Mouse (Mus musculus): ENCODE measurements around the gene Por.

The Por gene

DNA sequence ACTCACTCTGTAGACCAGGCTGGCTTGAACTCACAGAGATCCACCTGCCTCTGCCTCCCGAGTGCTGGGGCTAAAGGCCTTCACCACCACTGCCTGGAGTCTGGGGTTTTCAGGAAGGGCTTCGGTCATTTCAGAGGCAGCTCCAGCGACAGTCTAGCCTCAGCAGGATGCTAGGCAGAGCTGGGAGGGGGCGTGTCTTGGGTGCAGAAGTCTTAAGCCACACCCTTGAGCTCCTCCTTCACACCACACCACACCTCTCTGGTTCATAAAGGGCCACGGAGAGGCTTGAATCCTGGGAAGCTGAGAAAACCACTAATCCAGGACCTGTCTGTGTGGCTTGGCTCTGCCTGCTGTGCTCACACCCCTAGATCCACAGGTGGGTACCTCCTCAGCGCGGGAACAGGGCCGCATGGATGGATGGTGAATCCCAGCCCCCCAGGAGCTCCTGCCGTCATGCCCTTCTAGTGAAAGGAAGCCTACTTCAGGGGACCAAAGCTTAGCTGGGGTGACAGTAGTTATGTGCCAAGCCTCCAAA is at the start of gene Por:
Gene Por (plus strand): TSS at position 293 of the 535 bp plus-strand sequence.
- no peak for DNase-seq (ENCODE audit: low spot score)

DNA sequence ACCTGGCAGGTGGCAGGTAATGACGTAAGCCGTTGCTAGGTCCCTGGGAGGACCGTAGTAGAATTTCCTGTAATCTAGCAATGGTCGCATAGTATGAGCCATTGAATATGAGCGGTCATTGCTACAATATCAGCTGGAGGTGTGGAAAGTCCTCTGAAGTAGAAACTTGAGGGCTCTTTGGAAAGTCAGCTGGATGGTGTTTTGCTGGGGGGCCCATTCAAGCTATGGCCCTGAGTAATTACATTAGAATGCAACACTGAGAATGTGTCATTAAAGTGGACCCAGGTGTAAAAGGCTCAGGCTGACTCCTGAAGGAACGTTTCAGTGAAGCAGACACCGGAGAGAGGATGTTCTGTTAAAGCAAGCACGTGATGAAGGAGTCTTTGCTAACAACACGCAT is 49.3 kb upstream of the Por start:
- DNase-seq (ENCODE audit: low spot score): no peak

- no peak for DNase-seq (ENCODE audit: low spot score)
Observed at GRCm38 (mm10) chr5:135621725-135622124, 48.1 kb upstream of the Por start.

DNA sequence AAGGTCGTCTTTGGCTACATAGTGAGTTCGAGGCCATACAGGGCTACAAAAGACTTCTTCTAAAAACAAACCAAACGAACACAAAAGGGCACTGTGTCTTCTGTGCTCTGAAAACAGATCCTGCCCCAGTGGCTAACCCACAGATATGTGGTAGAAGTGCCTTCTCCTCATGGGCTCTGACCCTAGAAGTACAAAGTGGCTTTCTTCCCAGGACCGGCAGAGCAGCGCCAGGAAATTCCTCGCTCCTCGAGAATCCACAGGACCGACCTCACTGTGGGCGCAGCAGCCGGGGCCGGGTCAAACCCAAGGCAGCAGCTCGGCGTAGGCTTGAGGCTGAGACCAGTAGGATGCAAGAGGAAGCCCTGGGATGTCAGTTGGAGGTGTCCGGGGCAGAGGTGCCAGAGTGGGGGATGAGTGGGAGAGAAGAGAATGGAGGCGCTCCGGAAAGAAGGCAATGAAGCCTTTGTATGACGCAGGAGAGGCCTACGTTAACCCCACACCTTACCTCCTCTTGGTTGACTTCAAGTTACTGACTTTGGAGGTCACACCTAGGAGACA is 46.7 kb upstream of the Por start:
- DNase-seq (ENCODE audit: low spot score): no peak

DNA sequence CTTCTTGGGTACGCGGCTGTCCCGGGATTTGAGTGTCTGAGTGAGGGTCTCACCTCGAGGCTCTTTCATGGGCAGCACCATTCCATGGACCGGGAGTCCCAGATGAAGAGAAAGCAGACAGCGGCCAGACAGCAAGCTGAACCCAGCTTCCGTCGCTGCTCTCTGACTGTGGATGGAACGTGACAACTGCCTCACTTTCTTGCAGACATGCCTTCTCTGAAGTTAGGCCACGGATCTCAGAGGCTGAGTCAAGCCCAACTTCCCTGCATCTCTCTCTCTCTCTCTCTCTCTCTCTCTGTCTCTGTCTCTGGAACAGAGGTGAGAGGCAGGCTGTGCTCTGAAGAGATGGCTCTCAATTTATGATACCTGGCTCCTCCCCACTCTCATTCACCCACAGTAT is 40.9 kb upstream of the Por start:
- DNase-seq (ENCODE audit: low spot score): no peak

DNA sequence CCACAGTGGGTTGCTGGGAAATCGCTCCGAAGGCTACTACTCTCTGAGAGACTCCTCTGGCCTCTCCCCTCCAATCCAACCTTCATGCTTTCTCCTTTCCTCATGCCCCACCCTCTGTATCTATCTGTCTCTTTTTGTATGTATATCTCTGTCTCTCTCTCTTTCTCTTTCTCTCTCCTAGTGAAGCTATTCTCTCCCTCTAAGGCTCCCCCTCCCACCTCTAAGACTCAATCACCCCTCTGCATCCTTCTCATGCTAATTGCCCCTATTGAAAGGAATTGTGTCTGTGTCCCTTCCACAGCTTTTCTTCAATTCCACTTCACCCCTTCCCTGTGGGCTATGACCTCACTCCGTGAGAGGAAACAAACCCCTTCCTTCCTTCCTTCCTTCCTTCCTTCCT is 40.4 kb upstream of the Por start:
- no peak for DNase-seq (ENCODE audit: low spot score)

- no peak for DNase-seq (ENCODE audit: low spot score)
Observed at GRCm38 (mm10) chr5:135630598-135630997, 39.2 kb upstream of the Por start.

DNA sequence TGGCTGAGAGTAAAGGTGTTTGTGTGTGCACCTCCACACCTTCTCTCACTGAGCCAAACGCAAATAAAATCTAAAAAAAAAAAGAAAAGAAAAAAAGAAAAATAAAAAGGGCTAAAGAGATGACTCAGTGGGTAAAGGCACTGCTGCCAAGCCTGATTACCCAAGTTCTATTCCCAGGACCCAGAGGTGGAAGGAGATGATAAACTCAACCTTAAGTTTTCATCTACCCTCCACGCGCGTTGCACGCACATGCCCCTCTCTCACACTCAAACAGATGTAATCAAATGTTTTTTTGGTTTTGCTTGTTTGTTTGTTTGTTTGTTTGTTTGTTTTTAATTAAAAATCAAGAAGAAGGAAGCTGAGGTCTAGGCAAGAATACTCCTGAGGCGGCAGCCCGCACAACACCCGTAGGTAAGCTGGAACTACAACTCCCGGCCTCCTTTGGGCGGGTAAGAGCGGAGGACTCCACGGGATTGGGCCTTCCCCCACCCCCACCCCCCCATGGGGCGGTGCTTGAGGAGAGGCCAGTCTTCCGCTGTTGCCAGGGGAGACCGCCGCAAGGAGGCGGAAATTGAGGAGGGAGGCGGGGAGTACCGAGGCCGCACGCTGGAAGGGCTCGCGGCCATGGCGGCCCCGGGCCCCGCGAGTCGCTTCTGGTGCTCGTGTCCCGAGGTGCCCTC is 37.6 kb upstream of the Por start, which contains the start of gene Rhbdd2:
Gene Rhbdd2 (plus strand): TSS at position 502 of the 680 bp plus-strand sequence.
- DNase-seq (ENCODE audit: low spot score): peak; percentile 96

DNA sequence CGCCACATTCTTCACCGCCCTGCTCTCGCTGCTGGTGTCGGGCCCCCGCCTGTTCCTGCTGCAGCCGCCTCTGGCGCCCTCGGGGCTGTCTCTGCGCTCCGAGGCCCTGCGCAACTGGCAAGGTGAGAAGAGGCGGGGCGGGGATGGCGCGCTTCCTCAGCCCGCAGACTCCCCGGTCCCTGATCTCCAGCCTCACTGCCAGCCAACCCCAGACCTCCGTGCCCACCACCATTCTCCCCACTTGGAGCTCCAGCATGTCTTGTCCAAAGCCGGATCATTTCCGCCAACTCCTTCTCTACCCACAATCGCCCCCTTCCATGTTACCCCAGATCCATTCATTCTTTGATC is 37.1 kb upstream of the Por start:
- no peak for DNase-seq (ENCODE audit: low spot score)

GRCm38 (mm10) chr5:135639760-135640458 is 29.9 kb upstream of the Por start:
- no peak for DNase-seq (ENCODE audit: low spot score)

DNA sequence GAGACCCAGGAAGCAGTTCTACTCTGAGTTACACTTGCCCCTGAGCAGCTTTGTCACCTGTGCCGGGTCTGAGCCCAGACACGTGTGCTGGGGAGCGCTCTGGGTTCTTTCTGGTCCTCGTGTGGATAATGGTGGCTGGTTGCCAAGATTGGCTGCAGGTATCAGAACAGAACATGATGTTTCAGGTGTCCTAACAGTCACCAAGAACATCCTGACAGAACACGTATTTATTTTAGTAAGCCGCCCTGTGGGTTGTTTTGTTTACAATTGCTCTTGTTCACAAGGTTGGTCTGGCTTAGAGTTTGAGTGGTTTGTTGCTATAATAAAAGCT is 29.4 kb upstream of the Por start:
- DNase-seq (ENCODE audit: low spot score): no peak

- no peak for DNase-seq (ENCODE audit: low spot score)
Observed at GRCm38 (mm10) chr5:135641028-135641427, 28.8 kb upstream of the Por start.

GRCm38 (mm10) chr5:135642686-135643551 is 26.9 kb upstream of the Por start:
- DNase-seq (ENCODE audit: low spot score): no peak

DNA sequence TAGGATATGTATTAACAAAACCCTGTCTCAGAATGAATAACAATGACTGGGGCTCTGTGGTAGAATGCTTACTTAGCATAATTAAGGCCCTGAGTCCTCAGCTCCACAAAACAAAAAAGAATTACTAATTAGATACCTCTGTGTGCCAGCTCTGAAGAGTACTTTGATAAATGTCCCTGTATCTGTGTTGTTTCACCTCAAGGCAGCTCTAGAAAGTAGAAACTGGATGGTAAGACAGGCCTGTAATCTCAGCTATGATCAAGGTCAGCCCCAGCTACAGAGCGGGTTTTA is 26.3 kb upstream of the Por start:
- DNase-seq (ENCODE audit: low spot score): no peak

DNA sequence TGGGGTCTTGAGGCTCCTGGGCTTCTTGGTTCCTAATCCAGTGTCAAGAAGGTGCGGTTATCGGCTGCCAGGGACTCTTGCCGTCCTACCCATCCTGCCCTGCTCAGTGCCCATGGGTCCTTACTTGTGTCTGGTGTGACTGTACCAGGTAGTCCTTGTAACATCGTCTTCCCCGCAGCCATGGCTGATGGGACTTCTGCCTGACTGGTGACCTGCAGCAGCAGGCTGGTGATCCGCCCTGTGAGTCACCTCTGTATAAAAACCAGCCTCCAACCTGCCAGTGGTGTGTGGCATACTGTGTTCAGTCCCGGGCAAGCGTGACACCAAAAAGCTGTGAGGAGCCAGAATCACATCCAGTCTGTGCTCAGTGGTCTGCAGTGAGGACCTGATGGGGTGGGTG is 26.0 kb upstream of the Por start:
- DNase-seq (ENCODE audit: low spot score): no peak

DNA sequence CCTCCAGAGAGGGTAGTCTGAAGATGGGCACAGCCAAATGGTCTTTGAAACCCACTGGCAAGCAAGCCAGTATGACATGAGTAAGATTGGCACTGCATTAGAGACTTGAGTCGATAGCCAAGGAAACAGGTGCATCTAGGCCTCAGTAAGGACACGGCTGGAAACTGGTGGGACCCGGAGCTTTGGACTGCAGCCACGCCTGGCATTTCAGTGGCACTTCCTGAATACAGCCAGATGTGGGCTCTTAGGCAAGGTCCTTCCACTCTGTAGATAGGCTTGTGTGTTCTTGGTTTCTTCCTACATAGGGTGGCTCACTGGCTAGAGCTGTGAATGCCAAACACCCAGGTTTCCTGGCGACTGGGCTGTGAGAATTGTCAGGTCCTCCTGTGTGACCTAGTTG is 24.5 kb upstream of the Por start:
- DNase-seq (ENCODE audit: low spot score): no peak

DNA sequence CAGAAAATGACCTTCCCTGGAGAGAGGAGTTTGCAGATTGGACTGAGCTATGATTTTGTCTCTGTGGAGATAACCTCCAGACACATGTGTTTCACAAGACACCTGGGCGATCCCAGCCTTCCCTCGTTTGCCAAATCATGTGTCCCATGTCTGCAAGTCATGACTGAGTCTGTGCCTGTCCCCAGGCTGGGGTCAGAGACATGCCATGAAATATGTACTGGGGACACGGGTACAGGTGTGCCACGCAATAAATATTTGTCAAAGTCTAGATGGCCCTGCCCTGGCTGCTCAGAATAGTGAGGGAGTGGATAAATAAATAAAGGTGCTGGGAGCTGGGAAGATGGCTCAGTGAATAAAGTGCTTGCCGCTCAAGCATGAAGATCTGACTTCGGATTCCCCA is 23.8 kb upstream of the Por start:
- DNase-seq (ENCODE audit: low spot score): no peak

- no peak for DNase-seq (ENCODE audit: low spot score)
Observed at GRCm38 (mm10) chr5:135648461-135649308, 21.1 kb upstream of the Por start.

- no peak for DNase-seq (ENCODE audit: low spot score)
Observed at GRCm38 (mm10) chr5:135649309-135649633, 20.6 kb upstream of the Por start.

DNA sequence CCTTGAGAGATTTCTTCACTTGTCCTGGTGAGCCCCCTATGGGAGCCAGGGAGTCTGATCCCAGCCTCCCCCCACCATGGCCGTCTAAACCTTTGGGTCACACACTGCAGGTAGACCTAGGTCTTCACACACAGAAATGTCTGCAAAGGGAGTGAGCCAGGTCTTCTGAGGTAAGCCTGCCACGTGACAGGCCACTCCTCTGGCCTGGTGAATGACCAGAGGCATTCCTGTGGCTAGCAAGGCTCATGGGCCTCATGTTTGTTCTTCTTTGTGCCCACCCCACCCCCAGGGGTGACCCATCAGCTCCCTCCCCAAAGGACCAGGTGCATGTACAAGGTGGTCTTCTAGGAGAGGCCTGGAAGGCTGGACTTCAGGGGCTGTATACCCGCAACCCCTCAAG is 18.3 kb upstream of the Por start:
- DNase-seq (ENCODE audit: low spot score): no peak

DNA sequence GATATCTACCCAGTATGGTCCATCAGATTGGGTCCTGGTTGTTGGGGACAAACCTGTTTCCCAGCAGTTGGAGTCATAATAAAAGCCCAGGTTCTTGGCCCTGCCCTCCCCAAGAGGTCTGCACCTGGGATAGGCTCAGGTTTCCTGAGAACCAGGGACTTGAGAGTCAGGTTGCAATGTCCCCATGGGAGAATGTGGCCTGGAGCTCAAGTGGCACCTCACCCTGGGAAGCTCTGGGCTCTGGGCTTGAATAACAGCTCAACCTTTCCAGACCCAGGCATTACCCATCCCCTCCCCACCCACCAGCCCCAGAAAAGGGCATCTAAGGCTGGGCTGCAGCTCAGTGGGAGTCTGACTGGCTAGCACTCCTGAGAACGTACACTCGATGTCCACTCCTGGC is 16.6 kb upstream of the Por start:
- DNase-seq (ENCODE audit: low spot score): no peak

- no peak for DNase-seq (ENCODE audit: low spot score)
Observed at GRCm38 (mm10) chr5:135656046-135656445, 13.8 kb upstream of the Por start.

Data from ovary, adult 18-20 months (tissue).